Mouse (Mus musculus): ENCODE data around the gene Scamp3. TPM values are rescaled to one million over a fixed set of nuclear protein-coding genes. Genes with fewer than 3 reads are reported as not detected.
A peak's percentile ranks its signal among the peaks of the same experiment; 100 is the strongest.
"Not testable (repeated sequence)": the region's sequence is repeated elsewhere in the genome, so short reads cannot be mapped to it uniquely, and the experiment has no call there.

Gene Scamp3
- polyA plus RNA-seq, 1 experiment from 2014 or later, result 108 TPM

DNA sequence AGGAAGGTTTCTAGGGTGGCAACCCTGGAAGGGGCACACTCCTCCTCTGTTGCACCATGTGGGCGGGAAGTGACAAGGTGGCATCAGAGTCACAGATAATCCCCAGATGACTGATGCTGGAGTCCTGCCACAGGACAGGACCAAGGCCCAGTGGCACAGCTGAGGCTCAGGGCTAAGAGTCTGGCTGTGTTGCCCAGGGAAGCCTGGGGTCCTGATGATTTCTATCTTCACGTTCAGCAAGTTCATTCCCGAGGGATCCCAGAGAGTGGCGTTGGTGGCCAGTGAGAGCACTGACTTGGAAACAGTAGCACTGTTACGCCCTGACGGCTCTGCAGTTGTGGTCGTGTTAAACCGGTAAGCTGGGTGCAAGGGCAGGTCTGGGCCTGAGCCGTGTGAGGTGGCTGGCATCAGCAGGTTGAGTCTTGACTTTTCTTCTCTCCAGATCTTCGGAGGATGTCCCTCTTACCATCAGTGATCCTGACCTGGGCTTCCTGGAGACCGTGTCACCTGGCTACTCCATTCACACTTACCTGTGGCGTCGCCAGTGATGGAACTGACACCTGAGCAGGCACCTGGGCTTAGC lies 30.9 kb downstream of the Scamp3 start:
- H3K4me3 ChIP-seq, result no peak overlapping the region
- 93% methylated on average over 13 of the region's 13 CpGs for WGBS
- no peaks in the 10 kb centered on the region for H3K9me3 ChIP-seq
- peaks cover 75% of the 10 kb centered on the region for H3K36me3 ChIP-seq (replicated peaks)
- no peak overlapping the region for H3K27ac ChIP-seq (replicated peaks)
- H3K27me3 ChIP-seq (replicated peaks; ENCODE audit: low read depth, poor library complexity, severe bottlenecking), result no peaks in the 10 kb centered on the region
- no peak for DNase-seq (ENCODE audit: low spot score)
- H3K4me1 ChIP-seq, result peaks cover 12% of the 10 kb centered on the region

- peaks cover 75% of the 10 kb centered on the region for H3K36me3 ChIP-seq (replicated peaks)
- 90% methylated on average over 6 of the region's 6 CpGs for WGBS
- no peak for DNase-seq (ENCODE audit: low spot score)
- H3K27ac ChIP-seq (replicated peaks), result no peak overlapping the region
- H3K4me3 ChIP-seq, result no peak overlapping the region
- no peaks in the 10 kb centered on the region for H3K27me3 ChIP-seq (replicated peaks; ENCODE audit: low read depth, poor library complexity, severe bottlenecking)
- peaks cover 9% of the 10 kb centered on the region for H3K4me1 ChIP-seq
- no peaks in the 10 kb centered on the region for H3K9me3 ChIP-seq
Measured at GRCm38 (mm10) chr3:89208736-89209135, 31.5 kb downstream of the Scamp3 start.

GRCm38 (mm10) chr3:89209731-89210130 lies 32.5 kb downstream of the Scamp3 start:
- H3K27me3 ChIP-seq (replicated peaks; ENCODE audit: low read depth, poor library complexity, severe bottlenecking), result no peaks in the 10 kb centered on the region
- H3K9me3 ChIP-seq, result no peaks in the 10 kb centered on the region
- 90% methylated on average over 7 of the region's 7 CpGs for WGBS
- peaks cover 19% of the 10 kb centered on the region for H3K4me1 ChIP-seq
- H3K27ac ChIP-seq (replicated peaks), result no peak overlapping the region
- no peak for DNase-seq (ENCODE audit: low spot score)
- H3K36me3 ChIP-seq (replicated peaks), result peaks cover 69% of the 10 kb centered on the region
- H3K4me3 ChIP-seq, result no peak overlapping the region

GRCm38 (mm10) chr3:89210162-89210561 lies 32.9 kb downstream of the Scamp3 start:
- Histone ChIP-seq H3K9me3 (no peaks in the 10 kb centered on the region), H3K4me3 (no peak overlapping the region), H3K36me3 (replicated peaks) (peaks cover 64% of the 10 kb centered on the region), H3K27me3 (replicated peaks; ENCODE audit: low read depth, poor library complexity, severe bottlenecking) (no peaks in the 10 kb centered on the region), H3K4me1 (peaks cover 23% of the 10 kb centered on the region), H3K27ac (replicated peaks) (no peak overlapping the region)
- no peak for DNase-seq (ENCODE audit: low spot score)
- WGBS, result 89% methylated on average over 13 of the region's 13 CpGs

GRCm38 (mm10) chr3:89210731-89211130 lies 33.5 kb downstream of the Scamp3 start:
- Histone ChIP-seq H3K4me1 (peaks cover 29% of the 10 kb centered on the region), H3K27ac (replicated peaks) (no peak overlapping the region), H3K4me3 (no peak overlapping the region), H3K27me3 (replicated peaks; ENCODE audit: low read depth, poor library complexity, severe bottlenecking) (no peaks in the 10 kb centered on the region), H3K36me3 (replicated peaks) (peaks cover 59% of the 10 kb centered on the region), H3K9me3 (no peaks in the 10 kb centered on the region)
- DNase-seq (ENCODE audit: low spot score), result no peak
- 86% methylated on average over 7 of the region's 7 CpGs for WGBS

DNA sequence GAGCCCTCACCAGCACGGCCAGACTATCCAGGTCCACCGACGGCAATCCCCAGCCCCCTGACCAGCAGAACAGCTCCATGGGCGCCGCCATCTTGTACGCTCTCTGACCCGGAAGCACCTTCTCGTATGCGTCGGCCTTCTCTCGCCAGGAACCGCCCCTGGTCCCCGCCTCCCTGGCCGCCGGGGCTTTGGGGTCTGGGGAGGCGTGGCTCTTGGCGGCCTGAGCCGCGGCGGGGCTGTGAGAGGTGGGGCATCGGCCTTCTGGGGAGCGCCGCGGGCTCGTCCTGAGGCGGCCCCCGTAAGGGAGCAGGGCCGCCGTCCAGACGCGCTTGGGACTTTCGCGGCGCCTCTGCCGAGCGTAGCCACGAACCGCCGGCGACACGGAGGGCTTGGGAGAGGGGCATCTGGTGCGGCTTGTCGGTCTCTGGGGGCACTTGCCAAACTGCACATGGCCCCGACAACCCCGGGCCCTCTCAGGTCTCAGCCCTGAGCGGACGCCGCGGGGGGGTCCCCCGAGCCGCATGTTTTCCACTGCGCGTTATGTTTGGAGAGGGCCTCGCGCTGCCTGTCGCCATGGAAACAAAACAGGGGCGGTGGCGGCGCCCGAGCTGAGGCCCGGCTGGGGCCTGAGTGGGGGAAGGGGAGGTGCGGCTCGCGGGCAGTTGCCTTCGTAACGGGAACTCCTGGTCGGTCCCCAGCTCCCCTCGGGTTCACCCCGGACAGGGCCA lies 36.7 kb downstream of the Scamp3 start:
- peak; percentile 97 for DNase-seq (ENCODE audit: low spot score)
- Histone ChIP-seq H3K27me3 (replicated peaks; ENCODE audit: low read depth, poor library complexity, severe bottlenecking) (no peaks in the 10 kb centered on the region), H3K27ac (replicated peaks) (peak overlapping the region; percentile 92), H3K4me3 (peak overlapping the region; percentile 73), H3K36me3 (replicated peaks) (peaks cover 43% of the 10 kb centered on the region), H3K9me3 (no peaks in the 10 kb centered on the region), H3K4me1 (peaks cover 40% of the 10 kb centered on the region)
- under 1% methylated on average over 69 of the region's 69 CpGs for WGBS

GRCm38 (mm10) chr3:89214681-89215411 lies 37.6 kb downstream of the Scamp3 start, which contains the start of gene Thbs3:
Thbs3 (plus strand) TSS chr3:89215180.
- WGBS, result 1% methylated on average over 19 of the region's 19 CpGs
- H3K36me3 ChIP-seq (replicated peaks), result peaks cover 43% of the 10 kb centered on the region
- H3K9me3 ChIP-seq, result no peaks in the 10 kb centered on the region
- peak within 1 kb of the TSS; percentile 92 for H3K27ac ChIP-seq (replicated peaks)
- H3K27me3 ChIP-seq (replicated peaks; ENCODE audit: low read depth, poor library complexity, severe bottlenecking), result no peaks in the 10 kb centered on the region
- peak within 1 kb of the TSS; percentile 73 for H3K4me3 ChIP-seq
- peaks cover 48% of the 10 kb centered on the region for H3K4me1 ChIP-seq
- peak; percentile 81 for DNase-seq (ENCODE audit: low spot score)

DNA sequence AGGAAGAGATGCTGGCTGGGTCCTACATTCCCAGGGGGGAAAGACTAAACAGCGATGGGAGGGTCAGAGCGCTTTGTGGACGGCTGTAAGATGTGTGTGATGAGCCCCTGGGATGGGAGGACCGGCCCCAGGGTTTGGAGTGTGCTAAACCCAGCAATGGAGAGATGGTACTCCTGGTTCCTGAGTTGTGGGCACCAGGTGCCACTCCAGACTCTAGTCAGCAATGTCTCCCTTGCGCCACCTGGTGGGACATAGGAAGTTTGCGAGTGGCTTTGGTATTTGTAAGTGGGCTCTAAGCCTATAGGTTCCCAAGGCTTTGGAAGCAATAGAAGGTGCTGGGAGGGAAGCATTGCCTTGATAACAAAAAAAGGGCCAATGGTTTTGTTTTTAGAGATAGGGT lies 38.6 kb downstream of the Scamp3 start:
- peak overlapping the region; percentile 73 for H3K4me3 ChIP-seq
- H3K27me3 ChIP-seq (replicated peaks; ENCODE audit: low read depth, poor library complexity, severe bottlenecking), result no peaks in the 10 kb centered on the region
- peak overlapping the region; percentile 92 for H3K27ac ChIP-seq (replicated peaks)
- no peaks in the 10 kb centered on the region for H3K9me3 ChIP-seq
- DNase-seq (ENCODE audit: low spot score), result peak; percentile 89
- H3K4me1 ChIP-seq, result peaks cover 52% of the 10 kb centered on the region
- H3K36me3 ChIP-seq (replicated peaks), result peaks cover 37% of the 10 kb centered on the region
- WGBS, result under 1% methylated on average over 6 of the region's 6 CpGs

DNA sequence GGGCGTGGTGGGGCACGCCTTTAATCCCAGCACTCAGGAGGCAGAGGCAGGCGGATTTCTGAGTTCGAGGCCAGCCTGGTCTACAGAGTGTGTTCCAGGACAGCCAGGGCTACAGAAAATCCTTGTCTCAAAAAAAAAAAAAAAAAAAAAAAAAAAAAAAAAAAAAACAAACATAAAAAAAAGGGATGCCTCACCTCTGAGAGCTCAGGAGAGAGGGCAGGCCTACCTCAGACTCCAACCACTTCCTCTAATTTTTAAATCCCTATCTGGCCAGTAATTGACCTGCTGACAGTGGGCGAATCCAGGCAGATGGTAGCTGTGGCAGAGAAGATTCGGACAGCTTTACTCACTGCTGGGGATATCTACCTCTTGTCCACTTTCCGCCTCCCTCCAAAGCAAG lies 39.1 kb downstream of the Scamp3 start:
- DNase-seq (ENCODE audit: low spot score), result not testable (repeated sequence)
- peak overlapping the region; percentile 73; the same call in 1 of the 2 replicates for H3K4me3 ChIP-seq

GRCm38 (mm10) chr3:89218271-89218670 lies 41.0 kb downstream of the Scamp3 start:
- no peaks in the 10 kb centered on the region for H3K27me3 ChIP-seq (replicated peaks; ENCODE audit: low read depth, poor library complexity, severe bottlenecking)
- no peak for DNase-seq (ENCODE audit: low spot score)
- peaks cover 54% of the 10 kb centered on the region for H3K36me3 ChIP-seq (replicated peaks)
- H3K4me3 ChIP-seq, result no peak overlapping the region
- 97% methylated on average over 1 of the region's 1 CpGs for WGBS
- H3K4me1 ChIP-seq, result peaks cover 56% of the 10 kb centered on the region
- no peaks in the 10 kb centered on the region for H3K9me3 ChIP-seq
- no peak overlapping the region for H3K27ac ChIP-seq (replicated peaks)

More for the DNA sequence above, 39.1 kb downstream of the Scamp3 start:
- 74% methylated on average over 7 of the region's 7 CpGs for WGBS
- H3K9me3 ChIP-seq; H3K27me3 ChIP-seq (replicated peaks; ENCODE audit: low read depth, poor library complexity, severe bottlenecking); H3K27ac ChIP-seq (replicated peaks): not testable (repeated sequence)
- Histone ChIP-seq H3K4me1 (peaks cover 58% of the 10 kb centered on the region), H3K36me3 (replicated peaks) (peaks cover 38% of the 10 kb centered on the region)

DNA sequence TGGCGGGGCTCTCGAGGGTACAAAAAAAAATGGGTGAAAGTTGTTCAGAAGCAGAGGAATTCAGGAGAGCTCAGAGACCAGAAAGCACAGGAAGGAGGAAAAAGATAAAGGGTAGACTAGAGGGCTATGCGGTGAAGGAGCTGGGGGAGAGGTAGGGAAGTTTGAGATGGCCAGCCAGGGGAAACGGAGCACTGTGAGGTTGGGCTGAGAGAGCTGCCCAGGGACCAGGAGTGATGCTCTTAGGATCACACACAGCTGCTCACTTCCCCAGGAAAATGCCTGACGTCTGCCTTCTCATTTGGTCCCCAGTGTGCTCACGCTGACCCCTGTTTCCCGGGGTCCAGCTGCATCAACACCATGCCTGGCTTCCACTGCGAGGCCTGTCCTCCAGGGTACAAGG lies 42.3 kb downstream of the Scamp3 start:
- WGBS, result 53% methylated on average over 8 of the region's 8 CpGs
- Histone ChIP-seq H3K36me3 (replicated peaks) (peaks cover 67% of the 10 kb centered on the region), H3K4me1 (peaks cover 60% of the 10 kb centered on the region), H3K4me3 (no peak overlapping the region), H3K27me3 (replicated peaks; ENCODE audit: low read depth, poor library complexity, severe bottlenecking) (no peaks in the 10 kb centered on the region), H3K27ac (replicated peaks) (peak overlapping the region; percentile 30; the same call in 1 of the 2 replicates), H3K9me3 (no peaks in the 10 kb centered on the region)
- DNase-seq (ENCODE audit: low spot score), result no peak

DNA sequence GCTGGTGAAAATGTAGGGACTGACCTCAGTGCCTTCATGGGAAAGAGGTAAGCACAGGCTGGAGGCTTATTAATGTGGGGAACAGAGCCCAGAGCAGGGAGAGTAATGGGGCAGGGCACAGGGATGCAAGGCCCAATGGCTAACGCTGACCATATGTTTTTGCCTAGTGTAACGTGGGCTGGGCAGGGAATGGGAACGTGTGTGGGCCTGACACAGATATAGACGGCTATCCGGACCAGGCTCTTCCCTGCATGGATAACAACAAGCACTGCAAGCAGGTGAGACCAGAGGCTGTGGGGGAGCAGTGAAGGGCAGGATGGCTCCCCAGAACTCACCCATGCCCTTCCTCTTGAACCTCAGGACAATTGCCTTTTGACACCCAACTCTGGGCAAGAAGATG lies 43.9 kb downstream of the Scamp3 start:
- no peaks in the 10 kb centered on the region for H3K9me3 ChIP-seq
- H3K27ac ChIP-seq (replicated peaks), result no peak overlapping the region
- 75% methylated on average over 5 of the region's 5 CpGs for WGBS
- H3K36me3 ChIP-seq (replicated peaks), result peaks cover 77% of the 10 kb centered on the region
- no peak for DNase-seq (ENCODE audit: low spot score)
- peaks cover 10% of the 10 kb centered on the region for H3K27me3 ChIP-seq (replicated peaks; ENCODE audit: low read depth, poor library complexity, severe bottlenecking)
- H3K4me3 ChIP-seq, result peak overlapping the region; percentile 11; the same call in 1 of the 2 replicates
- H3K4me1 ChIP-seq, result peaks cover 60% of the 10 kb centered on the region
